Mouse (Mus musculus): Measurements from ENCODE around the gene Prpf40b.

Gene Prpf40b

GRCm38 (mm10) chr15:99290586-99290985 is 4.3 kb upstream of the Prpf40b start:
- DNase-seq (ENCODE audit: low spot score in 2 of 2), result no peak

- no peak for DNase-seq (ENCODE audit: low spot score in 2 of 2)
Observed at GRCm38 (mm10) chr15:99294287-99294686, 600 bp upstream of the Prpf40b start.

GRCm38 (mm10) chr15:99295484-99295981 is 646 bp downstream of the Prpf40b start, which contains the start of gene Fam186b:
Fam186b (minus strand) TSS chr15:99295888.
- DNase-seq (ENCODE audit: low spot score in 2 of 2), result peak; percentile 35 to 37

- no peak for DNase-seq (ENCODE audit: low spot score in 2 of 2)
Observed at GRCm38 (mm10) chr15:99296213-99296612, 1.3 kb downstream of the Prpf40b start.

DNA sequence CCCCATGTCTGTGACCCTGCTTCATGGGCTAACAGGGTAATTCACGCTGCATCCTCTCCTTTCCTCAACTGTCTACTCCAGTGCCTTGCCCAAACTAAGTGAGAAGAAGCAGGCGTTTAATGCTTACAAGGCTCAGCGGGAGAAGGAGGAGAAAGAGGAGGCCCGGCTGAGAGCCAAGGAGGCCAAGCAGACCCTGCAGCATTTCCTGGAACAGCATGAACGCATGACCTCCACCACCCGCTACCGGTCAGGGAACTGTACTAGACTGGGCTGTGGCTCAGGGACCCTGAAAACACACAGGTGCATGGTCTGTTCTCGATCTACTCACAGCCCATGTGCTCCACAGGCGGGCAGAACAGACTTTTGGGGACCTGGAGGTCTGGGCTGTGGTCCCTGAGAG is 12.6 kb downstream of the Prpf40b start:
- no peak for DNase-seq (ENCODE audit: low spot score in 2 of 2)

GRCm38 (mm10) chr15:99309549-99309948 is 14.7 kb downstream of the Prpf40b start:
- no peak for DNase-seq (ENCODE audit: low spot score in 2 of 2)

- no peak for DNase-seq (ENCODE audit: low spot score in 2 of 2)
Observed at GRCm38 (mm10) chr15:99310617-99311016, 15.7 kb downstream of the Prpf40b start.

GRCm38 (mm10) chr15:99314891-99315290 is 20.0 kb downstream of the Prpf40b start:
- no peak for DNase-seq (ENCODE audit: low spot score in 2 of 2)

GRCm38 (mm10) chr15:99316314-99317266 is 21.7 kb downstream of the Prpf40b start:
- DNase-seq (ENCODE audit: low spot score in 2 of 2), result peak; percentile 86 to 87

- no peak for DNase-seq (ENCODE audit: low spot score in 2 of 2)
Observed at GRCm38 (mm10) chr15:99317267-99317651, 22.4 kb downstream of the Prpf40b start.

GRCm38 (mm10) chr15:99318071-99318470 is 23.2 kb downstream of the Prpf40b start:
- no peak for DNase-seq (ENCODE audit: low spot score in 2 of 2)

- no peak for DNase-seq (ENCODE audit: low spot score in 2 of 2)
Observed at GRCm38 (mm10) chr15:99318861-99319410, 24.0 kb downstream of the Prpf40b start.

DNA sequence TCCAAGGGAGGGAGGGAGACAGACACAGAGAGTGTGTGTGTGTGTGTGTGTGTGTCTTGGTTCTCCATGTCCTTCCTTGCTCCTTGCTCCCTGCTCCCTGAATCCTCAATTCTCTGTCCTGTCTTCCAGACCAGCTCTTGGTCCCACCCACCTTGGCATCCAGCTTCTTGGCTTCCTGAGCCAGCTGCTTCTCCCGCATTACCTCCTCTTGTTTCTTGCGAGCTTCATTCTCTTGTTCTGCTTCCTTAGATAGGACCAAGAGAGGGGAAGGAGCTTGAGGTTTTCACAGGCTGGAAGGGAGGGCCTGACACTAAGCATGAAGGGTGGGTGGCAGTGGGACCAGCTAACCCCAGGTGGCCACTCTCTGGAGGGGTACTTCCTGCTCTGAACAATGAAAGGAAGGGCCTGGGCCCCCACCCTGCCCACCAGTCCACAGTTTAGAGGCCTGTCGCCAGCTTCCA is 24.6 kb downstream of the Prpf40b start:
- DNase-seq (ENCODE audit: low spot score in 2 of 2), result no peak

GRCm38 (mm10) chr15:99320168-99320674 is 25.3 kb downstream of the Prpf40b start:
- no peak for DNase-seq (ENCODE audit: low spot score in 2 of 2)

GRCm38 (mm10) chr15:99320978-99321377 is 26.1 kb downstream of the Prpf40b start:
- no peak for DNase-seq (ENCODE audit: low spot score in 2 of 2)

DNA sequence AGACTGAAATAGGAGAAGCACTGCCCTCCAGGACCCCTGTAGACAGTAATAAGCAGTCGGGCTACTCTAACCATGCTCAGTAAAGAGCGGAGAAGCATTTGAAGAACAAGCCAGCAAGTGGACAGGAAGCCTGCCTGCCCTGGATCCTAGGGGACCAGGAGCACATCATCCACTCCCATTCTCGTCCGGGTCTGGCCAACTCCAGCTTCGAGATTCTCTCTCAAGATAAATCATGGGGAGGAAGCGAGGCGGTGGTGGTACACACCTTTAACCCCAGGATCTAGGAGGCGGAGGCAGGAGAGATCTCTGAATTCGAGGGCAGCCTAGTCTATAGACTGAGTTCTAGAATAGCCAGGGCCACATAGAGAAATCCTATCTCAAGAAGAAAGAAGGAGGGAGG is 29.3 kb downstream of the Prpf40b start:
- no peak for DNase-seq (ENCODE audit: low spot score in 2 of 2)

- no peak for DNase-seq (ENCODE audit: low spot score in 2 of 2)
Observed at GRCm38 (mm10) chr15:99325598-99325997, 30.7 kb downstream of the Prpf40b start.

DNA sequence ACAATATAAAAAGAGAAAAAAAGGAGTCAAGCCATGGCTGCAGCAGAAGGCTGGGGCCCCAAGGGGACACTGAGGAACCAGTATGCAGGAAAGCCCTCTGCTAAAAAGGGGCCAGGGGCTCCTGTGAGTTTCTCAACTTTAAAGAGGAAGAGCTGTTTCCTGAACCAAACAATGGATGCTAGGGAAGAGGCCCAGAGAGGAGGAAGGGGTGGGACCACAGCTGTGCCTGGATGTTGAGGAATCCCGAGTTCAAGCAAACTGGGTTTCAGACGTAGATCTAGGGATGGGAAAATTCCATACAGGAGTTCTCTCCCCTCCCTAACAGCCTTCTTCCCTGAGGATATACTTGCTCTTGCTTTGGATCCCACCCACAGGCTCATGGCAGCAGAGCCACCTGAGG is 31.5 kb downstream of the Prpf40b start:
- no peak for DNase-seq (ENCODE audit: low spot score in 2 of 2)

GRCm38 (mm10) chr15:99326959-99327358 is 32.1 kb downstream of the Prpf40b start:
- no peak for DNase-seq (ENCODE audit: low spot score in 2 of 2)

DNA sequence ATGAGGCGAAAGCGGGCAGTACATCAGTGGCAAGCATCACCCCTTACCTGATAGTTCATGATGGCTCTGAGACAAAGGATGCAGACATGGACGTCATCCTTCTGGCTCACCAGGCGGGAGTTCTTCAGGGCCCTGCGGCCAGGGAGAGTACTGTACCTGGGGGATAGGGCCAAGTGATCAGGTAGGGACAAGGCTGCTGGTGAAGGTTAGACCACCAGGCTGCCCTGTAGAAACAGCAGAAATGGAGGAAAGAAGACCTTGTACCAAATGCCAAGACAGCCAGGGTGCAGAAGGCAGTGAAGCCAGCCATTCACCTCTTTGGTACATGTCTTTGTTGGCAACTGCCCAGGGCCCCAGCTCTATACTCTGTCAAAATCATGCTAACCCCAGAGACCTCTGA is 33.1 kb downstream of the Prpf40b start:
- no peak for DNase-seq (ENCODE audit: low spot score in 2 of 2)

GRCm38 (mm10) chr15:99330324-99330723 is 35.4 kb downstream of the Prpf40b start:
- no peak for DNase-seq (ENCODE audit: low spot score in 2 of 2)

- DNase-seq (ENCODE audit: low spot score in 2 of 2), result no peak
Observed at GRCm38 (mm10) chr15:99331341-99331740, 36.5 kb downstream of the Prpf40b start.

DNA sequence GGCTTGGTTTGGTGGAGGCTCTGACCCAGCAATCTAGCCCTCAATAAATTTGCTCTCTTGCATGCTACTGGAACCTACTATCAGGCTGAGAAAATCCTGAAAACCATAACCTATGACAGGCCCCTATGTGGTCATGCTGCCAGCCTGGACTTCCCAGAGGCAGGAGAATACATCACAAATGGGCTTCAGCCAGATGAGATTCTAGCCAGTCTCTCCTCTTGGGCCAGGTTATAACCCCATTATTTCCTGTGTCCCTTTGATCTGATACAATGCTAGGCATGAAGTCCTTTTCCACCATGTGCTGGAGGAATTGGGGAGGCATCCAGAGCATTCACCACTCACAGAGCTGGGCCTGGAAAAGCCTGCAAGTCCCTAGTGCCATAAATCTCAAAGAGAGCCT is 37.2 kb downstream of the Prpf40b start:
- no peak for DNase-seq (ENCODE audit: low spot score in 2 of 2)
